Mouse (Mus musculus) WW6 (cell line): ENCODE measurements around the gene Ip6k1.
A peak's percentile ranks its signal among the peaks of the same experiment; 100 is the strongest.

Experiments used
- DNase-seq: peaks from one replicate; pipeline ENCODE4 v3.0.0-alpha.2; 2013; ENCODE audit warnings: low read depth, low spot score

Gene Ip6k1

DNA sequence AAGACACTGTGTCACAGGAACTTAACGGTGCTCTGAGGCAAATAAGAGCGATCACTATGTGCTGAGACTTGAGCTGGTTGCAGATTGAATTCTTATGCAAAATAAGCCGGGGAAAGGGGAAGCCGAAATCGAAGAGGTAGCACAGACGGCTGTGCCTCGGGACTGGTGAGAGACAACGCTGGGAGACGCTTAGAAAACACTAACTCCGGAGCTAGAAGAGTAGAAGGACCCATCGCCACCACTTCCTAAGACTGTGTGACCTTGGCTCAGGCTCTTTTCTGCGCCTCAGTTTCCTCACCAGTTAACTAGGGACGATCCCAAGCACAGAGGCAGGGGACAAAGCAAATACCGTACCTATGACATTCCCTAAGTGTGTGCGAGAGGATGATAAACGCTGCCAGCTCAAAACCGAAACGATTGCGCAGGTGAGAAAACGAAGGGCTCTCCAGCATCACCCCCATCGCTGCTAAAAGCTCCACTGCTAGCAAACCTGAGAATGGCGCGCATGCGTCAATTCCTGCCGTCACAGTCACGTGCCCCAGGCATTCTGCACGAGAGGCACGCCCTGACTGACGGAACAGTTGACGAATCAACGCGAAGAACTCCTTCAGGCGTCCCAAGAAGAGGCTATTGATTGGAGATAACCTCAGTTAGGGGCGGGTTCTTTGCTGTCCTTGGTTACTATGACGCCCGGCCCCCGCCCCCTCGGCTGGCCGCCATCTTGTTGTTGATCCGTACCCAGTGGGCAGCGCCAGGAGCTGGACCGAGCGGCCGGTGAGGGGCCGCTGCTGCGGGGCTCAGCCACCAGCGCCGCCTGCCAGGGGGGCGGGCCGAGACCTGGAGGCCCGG, at the start of gene Ip6k1:
TSS of gene Ip6k1 (plus strand) at position 580 of the 849 bp plus-strand sequence.
- DNase-seq, result peak; percentile 96

DNA sequence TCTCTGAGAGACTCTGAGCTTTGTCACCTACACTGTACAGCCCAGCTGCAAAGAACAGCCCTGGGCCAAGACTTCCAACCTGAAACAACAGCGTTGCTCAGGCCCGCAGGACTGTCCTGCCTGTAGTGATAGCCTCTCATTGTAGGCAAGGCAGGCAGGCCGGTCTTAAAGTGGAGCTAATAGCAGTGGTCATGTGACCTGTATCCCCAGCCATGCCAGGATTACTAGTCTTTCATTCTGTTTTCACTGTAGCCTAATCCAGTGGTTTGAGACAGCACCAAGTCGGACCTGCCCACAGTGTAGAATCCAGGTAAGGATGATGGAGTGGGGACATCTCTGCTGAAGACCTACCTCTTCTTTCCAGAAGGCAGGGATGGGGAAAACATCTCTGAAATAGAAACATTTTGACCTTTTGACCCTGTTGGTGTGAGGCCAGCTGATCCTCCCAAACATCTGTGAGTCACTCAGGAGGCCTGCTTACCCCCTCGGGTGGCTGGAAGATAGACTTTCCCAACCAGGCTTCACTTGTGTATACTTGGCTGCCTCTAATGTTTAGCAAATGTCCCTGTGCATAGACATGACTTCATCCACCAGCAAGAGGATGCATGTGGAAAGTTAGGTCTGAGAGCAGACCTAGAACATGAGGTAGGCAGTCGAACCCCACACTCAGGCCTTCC, 46.5 kb upstream of the Ip6k1 start:
- DNase-seq, result no peak

DNA sequence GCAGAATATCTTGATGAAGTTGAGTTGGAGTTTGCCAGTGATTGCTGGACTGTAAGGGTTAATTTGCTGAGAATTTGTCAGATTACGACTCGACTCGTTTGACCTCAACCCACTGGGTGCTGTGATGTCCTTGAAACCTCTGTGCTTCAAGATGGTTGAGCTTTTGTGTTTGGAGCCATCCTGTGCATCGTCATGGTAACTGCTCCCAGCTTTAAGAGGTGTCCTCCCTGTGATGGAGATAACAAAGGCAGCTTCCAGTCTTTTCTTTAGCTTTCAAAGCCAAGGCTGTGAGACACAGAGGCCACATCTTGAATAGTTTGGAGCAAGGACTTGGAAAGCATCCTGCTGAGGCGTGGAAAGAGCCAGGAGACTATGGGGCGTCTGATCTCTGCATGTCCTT, 45.2 kb upstream of the Ip6k1 start:
- no peak for DNase-seq

DNA sequence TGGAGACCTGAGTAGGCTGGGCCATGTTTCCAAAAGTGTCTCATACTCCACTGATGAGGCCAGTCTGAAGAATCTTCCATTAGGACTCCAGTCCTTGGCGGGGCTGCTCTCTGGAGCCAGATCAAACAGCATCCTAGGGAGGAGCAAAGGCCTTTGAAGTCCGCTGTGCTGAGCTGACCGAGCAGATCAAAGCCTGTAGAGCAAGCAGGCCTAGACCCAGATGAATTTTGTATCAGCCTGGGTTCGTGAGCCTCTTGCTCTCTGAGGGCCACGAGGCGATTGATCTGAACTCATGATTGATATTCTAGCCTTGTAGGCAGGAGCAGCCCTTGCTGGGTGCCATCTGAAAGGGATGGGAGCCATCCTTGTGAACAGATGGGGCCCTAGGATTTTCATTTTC, 42.4 kb upstream of the Ip6k1 start:
- DNase-seq, result no peak

DNA sequence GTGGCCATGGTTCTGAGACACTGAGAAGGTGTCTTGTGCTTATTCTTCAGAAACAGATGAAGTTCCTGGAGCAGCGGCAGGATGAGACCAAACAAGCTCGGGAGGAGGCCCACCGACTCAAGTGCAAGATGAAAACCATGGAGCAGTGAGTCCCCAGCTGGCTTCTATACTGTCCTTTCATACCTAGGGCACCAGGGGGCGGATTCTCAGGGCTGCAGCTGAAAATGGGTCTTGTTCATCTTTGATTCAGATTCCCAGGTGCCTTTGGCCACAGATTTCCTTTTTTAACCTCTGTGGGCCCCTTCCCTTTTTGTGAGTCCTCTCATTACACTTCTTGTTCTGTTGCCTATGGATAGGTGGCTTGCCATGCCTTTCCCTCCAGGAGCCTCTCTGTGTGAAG, 41.4 kb upstream of the Ip6k1 start:
- no peak for DNase-seq

DNA sequence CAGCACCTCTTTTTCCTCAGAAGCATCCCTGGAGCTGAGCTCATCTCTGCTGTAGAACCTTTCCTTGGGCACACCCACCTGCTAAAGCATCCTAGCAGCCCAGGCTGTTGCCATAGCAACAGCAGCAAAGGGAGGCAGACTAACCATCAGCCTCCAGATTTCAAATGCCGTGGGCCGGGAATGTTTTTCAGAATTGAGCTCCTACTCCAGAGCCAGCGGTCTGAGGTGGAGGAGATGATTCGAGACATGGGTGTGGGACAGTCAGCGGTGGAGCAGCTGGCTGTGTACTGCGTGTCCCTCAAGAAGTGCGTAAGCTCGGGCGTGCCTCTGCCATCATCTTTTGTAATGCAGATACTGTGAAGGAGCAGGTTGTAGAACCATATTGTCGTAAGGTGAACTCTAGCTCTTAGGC, 40.9 kb upstream of the Ip6k1 start:
- DNase-seq, result peak; percentile 61

DNA sequence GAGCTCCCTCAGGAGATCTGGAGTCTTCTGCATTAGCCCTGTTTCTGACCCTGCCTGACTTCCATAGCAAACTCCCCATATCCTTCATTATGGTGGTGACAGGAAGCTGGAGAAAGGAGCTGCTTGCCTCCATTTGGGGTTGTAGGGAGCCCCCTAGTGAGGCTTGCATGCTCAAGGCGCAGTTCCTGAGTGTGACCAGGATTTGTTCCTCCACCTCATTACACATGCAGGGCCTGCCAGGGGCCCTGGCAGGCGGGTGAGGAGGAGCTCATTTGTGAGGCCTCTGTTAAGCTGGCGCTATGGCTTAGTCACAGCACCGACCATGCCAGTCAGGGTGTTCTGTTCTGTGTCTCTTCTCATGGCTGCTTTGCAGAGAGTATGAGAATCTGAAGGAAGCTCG, 40.4 kb upstream of the Ip6k1 start:
- no peak for DNase-seq

DNA sequence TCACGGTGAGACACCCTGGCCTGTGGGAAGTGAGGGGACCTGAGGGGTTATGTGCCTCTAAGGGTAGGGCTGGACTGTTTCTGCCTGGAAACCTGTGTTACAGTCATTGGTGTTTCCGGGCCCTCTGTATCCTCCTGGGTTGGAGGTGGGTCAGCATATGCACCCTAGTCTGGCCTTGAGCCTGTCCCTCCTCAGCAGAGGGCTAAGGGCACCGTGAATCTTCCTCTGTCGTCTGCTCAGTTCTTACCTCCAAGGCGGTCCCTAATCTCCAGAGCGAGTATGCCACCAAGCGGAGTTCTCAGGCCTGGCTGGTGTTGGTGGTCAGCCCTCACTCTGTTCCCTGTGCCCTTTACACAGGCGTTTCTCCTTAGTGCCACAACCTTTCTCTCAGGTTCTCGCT, 39.4 kb upstream of the Ip6k1 start:
- no peak for DNase-seq

DNA sequence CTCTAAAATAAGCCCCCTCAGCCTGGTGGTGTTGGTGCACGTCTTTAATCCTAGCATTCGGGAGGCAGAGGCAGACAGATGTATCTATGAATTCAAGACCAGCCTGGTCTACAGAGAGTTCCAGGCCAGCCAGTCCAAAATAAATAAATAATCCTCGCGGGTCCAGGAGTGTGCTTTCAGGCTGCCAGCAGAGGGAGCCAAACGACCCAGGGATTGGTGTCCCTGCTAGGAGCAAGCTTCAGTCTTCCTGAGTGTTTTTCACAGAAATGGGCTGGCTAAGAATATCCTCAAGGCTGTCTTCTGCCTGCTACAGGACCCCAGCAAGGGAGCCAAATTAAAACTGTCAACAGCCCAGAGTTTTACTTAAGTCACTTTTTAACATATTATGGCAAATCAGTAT, 38.6 kb upstream of the Ip6k1 start:
- DNase-seq, result no peak

DNA sequence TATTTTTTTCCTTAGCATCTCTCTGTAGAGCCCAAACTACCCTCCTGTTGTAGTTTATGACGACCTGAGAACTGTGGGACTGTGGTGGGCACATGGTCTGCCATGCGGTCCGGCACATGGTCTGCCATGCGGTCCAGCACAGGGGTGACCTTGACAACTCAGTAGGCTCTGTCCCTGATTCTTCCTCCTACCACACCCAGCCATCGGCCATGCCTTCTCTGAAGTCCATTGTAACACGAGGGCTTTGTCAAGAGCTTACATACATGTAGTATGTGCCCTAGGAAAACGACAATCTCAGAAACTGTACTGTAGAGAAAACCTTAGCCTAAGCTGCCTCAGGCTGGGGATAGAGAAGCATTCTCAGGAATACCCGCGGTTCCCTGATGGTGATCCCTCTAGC, 37.6 kb upstream of the Ip6k1 start:
- no peak for DNase-seq

DNA sequence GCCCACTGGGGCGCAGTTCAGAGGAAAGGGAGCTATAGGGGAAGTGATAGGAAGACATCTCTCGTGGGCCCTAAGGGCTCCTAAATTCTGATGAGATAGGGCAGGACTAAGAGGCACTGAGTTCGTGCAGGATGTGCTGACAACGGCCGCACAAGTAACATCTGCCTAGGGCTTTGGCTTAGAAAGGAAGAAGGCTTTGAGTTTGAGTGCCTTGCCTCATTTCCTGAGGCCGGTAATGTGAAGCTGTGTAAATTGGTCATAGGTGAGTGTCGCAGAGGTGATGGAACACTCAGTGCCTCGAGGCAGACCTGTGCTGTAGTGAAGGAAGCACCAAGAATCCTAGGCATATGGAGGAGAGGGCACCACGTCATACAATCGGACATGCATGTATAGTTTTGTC, 35.6 kb upstream of the Ip6k1 start:
- no peak for DNase-seq

DNA sequence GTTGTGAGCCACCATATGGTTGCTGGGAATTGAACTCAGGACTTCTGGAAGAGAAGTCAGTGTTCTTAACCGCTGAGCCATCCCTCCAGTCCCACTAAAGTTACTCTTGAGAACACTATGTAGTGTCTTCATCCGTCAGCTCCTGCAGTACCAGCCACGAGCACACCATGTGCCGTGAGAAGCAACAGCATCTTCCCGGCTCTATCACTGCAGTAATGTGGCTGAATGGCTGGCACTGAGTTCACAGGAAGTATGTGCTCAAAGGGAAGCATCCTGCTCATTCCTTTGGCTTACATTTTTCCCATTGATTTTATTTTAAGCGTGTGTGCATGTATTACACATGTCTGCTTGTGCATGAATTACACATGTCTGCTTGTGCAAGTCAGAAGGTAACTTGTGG, 34.9 kb upstream of the Ip6k1 start:
- no peak for DNase-seq

DNA sequence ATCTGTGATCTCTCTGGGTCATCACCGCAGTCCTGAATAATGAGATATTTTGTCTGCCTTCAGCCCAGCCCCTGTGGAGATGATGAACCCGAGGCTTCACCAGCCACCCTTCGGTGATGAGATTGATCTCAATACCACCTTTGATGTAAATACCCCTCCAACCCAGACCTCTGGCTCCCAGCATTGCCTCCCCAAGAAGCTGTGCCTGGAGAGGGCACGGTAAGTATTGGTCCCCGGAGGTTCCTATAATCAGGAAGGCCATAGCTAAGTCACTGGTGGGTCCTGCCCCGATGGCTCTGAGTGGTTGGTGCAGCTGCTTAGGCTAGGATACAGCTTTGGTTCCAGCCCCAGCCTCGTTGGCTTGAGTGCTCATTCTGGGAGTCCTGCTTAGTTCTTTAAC, 33.8 kb upstream of the Ip6k1 start:
- no peak for DNase-seq

DNA sequence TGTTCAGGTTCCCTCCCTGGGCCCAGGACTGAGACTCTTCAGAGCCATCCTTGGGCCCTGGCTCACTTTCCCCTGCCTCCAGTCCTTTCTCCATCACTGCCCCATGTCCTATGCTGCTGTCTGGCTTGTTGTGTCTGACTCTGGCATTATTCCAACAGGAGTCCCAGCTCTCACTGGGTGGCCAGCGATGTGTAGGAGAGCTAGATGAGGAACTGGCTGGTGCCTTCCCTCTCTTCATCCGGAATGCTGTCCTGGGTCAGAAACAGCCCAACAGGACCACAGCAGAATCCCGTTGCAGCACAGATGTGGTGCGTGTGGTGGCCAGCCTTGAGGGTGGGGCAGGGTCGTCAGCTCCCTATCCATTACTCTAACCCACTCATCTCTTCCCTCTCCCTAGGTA, 32.0 kb upstream of the Ip6k1 start:
- DNase-seq, result no peak

DNA sequence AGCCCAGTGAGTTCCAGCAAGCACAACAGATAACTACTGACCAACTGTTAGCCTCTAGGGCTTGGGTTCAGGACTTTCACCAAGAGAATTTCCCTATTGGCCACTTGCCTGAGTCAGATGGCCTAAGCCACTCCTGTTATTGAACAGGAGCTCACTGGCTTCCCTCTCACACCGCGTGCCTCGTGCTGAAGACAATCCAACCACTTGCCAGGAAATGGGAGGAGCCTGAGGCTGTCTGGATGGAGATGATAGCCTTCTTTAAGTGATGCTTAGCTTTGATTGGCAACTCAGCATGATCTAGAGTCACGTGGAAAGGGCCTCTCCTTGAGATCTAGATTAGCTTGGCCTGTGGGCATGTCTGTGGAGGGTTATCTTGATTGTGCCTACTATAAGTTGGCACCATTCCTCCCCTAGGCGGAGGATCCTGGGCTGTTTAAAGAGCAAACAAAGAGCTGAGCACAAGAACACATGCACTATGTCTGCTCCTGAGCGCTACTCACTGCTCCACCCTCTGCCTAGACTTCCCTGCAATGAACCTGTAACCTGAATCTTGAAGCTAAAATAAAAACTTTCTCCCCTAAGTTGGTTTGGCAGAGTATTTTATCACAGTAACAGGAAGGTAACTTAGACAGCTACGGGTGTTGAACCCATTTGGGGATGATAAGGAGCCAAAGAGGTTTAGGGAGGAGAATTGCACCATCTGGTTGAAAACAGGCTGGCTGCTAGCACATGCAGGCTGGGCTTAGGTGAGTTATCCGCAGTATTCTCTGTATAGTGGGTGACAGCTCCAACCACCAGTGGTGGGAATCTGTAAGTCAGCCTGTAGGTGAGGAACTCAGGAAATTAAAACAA, 30.4 kb upstream of the Ip6k1 start:
- DNase-seq, result no peak

DNA sequence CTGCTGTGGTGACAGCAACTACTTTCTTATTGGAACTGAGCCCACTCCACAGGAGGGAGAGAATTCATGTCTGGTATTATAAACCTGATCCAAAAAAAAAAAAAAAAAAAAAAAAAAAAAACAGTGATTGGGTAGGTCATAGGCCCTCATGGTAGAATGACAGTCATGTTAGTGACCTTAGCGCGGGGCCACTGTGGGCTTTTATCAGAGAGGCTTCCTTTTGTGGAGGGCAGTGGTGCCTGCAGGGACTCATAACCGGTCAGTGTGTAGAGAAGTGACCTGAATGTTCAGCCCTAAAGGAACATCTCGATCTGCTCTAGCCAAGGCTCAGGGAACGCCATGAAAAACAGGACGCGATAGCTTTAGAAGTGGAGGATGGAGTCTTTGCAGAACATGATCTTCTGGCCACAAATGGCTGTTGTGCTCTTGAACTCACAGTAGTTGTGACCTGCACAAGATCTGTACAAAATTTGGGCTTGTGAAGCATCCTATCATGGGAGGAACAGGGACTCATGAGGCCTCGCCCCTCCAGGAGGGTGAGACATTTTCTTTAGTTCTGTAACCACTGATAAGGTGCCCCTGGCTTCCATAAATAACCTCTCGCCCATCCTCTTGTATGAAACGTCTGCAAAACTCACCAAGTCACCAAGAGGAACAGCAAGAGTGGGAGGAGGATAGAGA, 27.7 kb upstream of the Ip6k1 start:
- no peak for DNase-seq

DNA sequence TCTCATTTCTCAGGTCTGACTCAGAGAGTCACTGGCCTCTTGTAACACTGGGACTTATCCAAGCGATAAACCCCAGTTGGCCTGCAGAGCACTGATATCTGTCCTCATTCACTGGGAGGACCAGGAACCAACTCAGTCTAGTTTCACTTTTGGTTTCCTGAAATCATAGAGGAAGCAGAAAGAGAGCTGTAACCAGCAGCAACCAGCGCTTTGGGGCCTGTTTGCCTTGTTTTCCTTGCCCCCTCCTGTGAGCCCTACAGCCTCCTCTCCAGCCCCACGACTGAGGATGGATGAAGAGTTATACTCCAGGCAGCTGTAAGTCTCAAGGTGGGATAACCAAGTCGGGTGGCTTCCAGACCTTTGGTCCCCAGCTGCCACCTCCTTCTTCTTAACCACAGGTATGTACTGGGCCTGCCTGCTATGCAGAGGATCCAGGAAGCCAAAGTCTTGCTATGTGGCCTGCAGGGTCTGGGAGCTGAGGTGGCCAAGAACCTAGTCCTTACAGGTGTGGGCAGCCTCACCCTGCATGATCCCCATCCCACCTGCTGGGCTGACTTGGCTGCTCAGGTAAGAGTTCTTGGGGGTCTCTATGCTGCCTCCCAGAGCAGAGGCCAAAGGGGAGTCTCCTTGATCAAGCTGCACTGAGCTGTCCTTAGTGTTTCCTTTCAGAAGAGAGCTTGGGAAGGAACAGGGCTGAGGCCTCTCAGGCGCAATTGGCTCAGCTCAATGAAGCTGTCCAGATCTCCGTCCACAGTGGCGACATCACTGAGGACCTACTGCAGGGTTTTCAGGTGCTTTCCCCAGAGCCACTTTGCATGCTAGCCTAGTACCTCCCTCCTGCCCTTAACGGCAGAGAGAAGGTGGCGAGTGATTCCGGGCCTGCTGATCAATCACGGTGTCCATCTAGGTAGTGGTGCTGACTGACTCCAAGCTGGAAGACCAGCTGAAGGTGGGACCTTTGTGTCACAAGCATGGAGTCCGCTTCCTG, 26.6 kb upstream of the Ip6k1 start, which contains the start of gene Uba7:
TSS of gene Uba7 (plus strand) at position 107 of the 988 bp plus-strand sequence.
- DNase-seq, result no peak

DNA sequence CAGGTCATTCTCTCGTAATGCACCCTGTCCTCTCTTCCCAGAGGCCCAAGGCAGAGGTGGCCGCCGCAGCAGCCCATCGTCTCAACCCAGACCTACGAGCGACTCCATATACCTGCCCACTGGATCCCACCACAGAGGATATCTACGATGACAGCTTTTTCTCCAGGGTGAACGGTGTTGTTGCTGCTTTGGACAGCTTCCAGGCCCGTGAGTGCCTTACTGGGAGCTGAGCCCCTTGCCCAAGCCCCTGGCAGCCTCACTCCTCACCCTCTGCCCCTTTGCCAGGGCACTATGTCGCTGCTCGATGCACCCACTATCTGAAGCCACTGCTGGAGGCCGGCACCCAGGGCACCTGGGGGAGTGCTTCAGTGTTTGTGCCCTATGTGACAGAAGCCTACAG, 23.5 kb upstream of the Ip6k1 start:
- DNase-seq, result no peak

DNA sequence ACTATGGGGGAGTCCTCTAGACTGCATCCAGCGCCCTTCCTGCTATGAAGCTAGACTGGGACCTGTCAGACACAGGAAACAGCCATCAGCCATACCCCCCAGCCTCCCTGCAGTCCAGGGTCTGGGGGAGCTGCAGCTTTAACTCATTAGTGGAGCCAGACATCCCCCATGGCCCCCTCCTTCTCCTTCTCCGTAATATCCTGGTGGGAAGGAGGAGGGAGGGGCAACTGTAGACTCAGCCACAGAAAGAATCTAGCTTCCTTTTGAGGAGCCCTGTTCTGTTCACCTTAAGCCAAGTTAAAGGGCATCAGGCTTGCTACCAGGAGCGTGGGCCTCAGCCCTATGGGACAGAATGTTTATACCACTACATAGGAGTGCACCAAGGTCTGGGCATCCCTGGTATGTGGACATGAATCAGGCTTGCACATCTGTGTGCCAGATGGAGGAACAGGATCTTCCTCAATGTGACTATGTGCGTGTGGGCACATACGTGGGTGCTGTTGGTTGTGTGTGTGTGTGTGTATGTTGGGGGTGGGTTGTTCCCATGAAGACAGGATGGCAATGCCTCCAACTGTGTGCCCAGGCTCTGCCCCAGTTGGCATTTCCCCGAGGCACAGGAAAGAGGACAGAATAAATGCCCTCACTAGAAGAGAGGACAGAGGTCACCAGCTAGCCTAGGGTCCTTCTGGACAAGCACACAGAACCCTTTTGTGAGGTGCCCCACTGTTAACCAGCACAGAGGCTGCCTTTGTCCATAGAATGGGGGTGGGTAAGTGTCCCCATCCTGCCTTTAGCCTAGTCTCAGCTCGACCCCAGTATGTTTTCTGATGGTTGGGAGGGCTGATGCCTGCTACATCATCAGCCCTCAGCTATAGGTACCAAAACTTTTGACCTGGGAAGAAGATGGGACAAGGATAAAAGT, 20.4 kb upstream of the Ip6k1 start:
- DNase-seq, result no peak
